Mouse (Mus musculus): Measurements from ENCODE around the gene Ilf3. TPM values are rescaled to one million over a fixed set of nuclear protein-coding genes. Genes with fewer than 3 reads are reported as not detected.

Gene Ilf3
- polyA plus RNA-seq, 1 experiment, result 157 TPM

GRCm38 (mm10) chr9:21451870-21452269 is 84.2 kb downstream of the Ilf3 start:
- 72% methylated on average over 8 of the region's 8 CpGs for WGBS
- Histone ChIP-seq H3K27ac (ENCODE audit: control insufficient read depth, insufficient read depth, low read length) (no peak overlapping the region), H3K4me1 (replicated peaks; ENCODE audit: control insufficient read depth, insufficient read depth, low read length) (peaks cover 79% of the 10 kb centered on the region), H3K36me3 (ENCODE audit: control insufficient read depth, insufficient read depth, low read length) (no peaks in the 10 kb centered on the region), H3K4me3 (ENCODE audit: control insufficient read depth, insufficient read depth, low read length) (no peak overlapping the region), H3K27me3 (ENCODE audit: control insufficient read depth, insufficient read depth, low read length) (no peaks in the 10 kb centered on the region; the same call in 1 of the 2 replicates)
- TF ChIP-seq CTCF (IDR thresholded peaks at IDR 0.05; ENCODE audit: borderline replicate concordance, control insufficient read depth, extremely low read depth, insufficient read depth, low read length, poor library complexity) (no peak), POLR2A (IDR thresholded peaks at IDR 0.05; ENCODE audit: control insufficient read depth, extremely low read depth, insufficient read depth, low read length, poor library complexity) (no peak)
- no peak for DNase-seq

GRCm38 (mm10) chr9:21453003-21453402 is 85.3 kb downstream of the Ilf3 start:
- TF ChIP-seq CTCF (IDR thresholded peaks at IDR 0.05; ENCODE audit: borderline replicate concordance, control insufficient read depth, extremely low read depth, insufficient read depth, low read length, poor library complexity), result no peak
- no peak for TF ChIP-seq POLR2A (IDR thresholded peaks at IDR 0.05; ENCODE audit: control insufficient read depth, extremely low read depth, insufficient read depth, low read length, poor library complexity)
- Histone ChIP-seq H3K27ac (ENCODE audit: control insufficient read depth, insufficient read depth, low read length) (no peak overlapping the region), H3K36me3 (ENCODE audit: control insufficient read depth, insufficient read depth, low read length) (peaks cover under 1% of the 10 kb centered on the region; the same call in 1 of the 2 replicates), H3K27me3 (ENCODE audit: control insufficient read depth, insufficient read depth, low read length) (no peaks in the 10 kb centered on the region; the same call in 1 of the 2 replicates), H3K4me1 (replicated peaks; ENCODE audit: control insufficient read depth, insufficient read depth, low read length) (peaks cover 73% of the 10 kb centered on the region), H3K4me3 (ENCODE audit: control insufficient read depth, insufficient read depth, low read length) (no peak overlapping the region)
- DNase-seq, result no peak
- 76% methylated on average over 7 of the region's 7 CpGs for WGBS

- TF ChIP-seq POLR2A (IDR thresholded peaks at IDR 0.05; ENCODE audit: control insufficient read depth, extremely low read depth, insufficient read depth, low read length, poor library complexity) (no peak), CTCF (IDR thresholded peaks at IDR 0.05; ENCODE audit: borderline replicate concordance, control insufficient read depth, extremely low read depth, insufficient read depth, low read length, poor library complexity) (no peak)
- H3K36me3 ChIP-seq (ENCODE audit: control insufficient read depth, insufficient read depth, low read length), result peaks cover 5% of the 10 kb centered on the region; the same call in 1 of the 2 replicates
- no peak overlapping the region for H3K27ac ChIP-seq (ENCODE audit: control insufficient read depth, insufficient read depth, low read length)
- H3K4me1 ChIP-seq (replicated peaks; ENCODE audit: control insufficient read depth, insufficient read depth, low read length), result peaks cover 69% of the 10 kb centered on the region
- 88% methylated on average over 2 of the region's 2 CpGs for WGBS
- H3K4me3 ChIP-seq (ENCODE audit: control insufficient read depth, insufficient read depth, low read length), result no peak overlapping the region
- no peaks in the 10 kb centered on the region; the same call in 1 of the 2 replicates for H3K27me3 ChIP-seq (ENCODE audit: control insufficient read depth, insufficient read depth, low read length)
- DNase-seq, result no peak
Measured at GRCm38 (mm10) chr9:21453459-21453858, 85.8 kb downstream of the Ilf3 start.

GRCm38 (mm10) chr9:21454556-21454955 is 86.9 kb downstream of the Ilf3 start:
- Histone ChIP-seq H3K4me1 (replicated peaks; ENCODE audit: control insufficient read depth, insufficient read depth, low read length) (peaks cover 60% of the 10 kb centered on the region), H3K4me3 (ENCODE audit: control insufficient read depth, insufficient read depth, low read length) (no peak overlapping the region), H3K27me3 (ENCODE audit: control insufficient read depth, insufficient read depth, low read length) (no peaks in the 10 kb centered on the region; the same call in 1 of the 2 replicates), H3K36me3 (ENCODE audit: control insufficient read depth, insufficient read depth, low read length) (peaks cover 9% of the 10 kb centered on the region; the same call in 1 of the 2 replicates), H3K27ac (ENCODE audit: control insufficient read depth, insufficient read depth, low read length) (no peak overlapping the region)
- TF ChIP-seq CTCF (IDR thresholded peaks at IDR 0.05; ENCODE audit: borderline replicate concordance, control insufficient read depth, extremely low read depth, insufficient read depth, low read length, poor library complexity) (no peak), POLR2A (IDR thresholded peaks at IDR 0.05; ENCODE audit: control insufficient read depth, extremely low read depth, insufficient read depth, low read length, poor library complexity) (no peak)
- 89% methylated on average over 4 of the region's 4 CpGs for WGBS
- no peak for DNase-seq

Other genes starting within 250 kb of the Ilf3 start
- gene Tyk2, start 236.6 kb upstream of the Ilf3 start, polyA plus RNA-seq (2012; rRNA removed), result 50.7 and 51.1 TPM in 2 replicates
- 91.1 and 92.5 TPM in 2 replicates for gene Cdc37, start 217.9 kb upstream of the Ilf3 start, polyA plus RNA-seq (2012; rRNA removed)
- 6.1 and 6.8 TPM in 2 replicates for gene Pde4a, start 202.2 kb upstream of the Ilf3 start, polyA plus RNA-seq (2012; rRNA removed)
- gene Keap1, start 128.5 kb upstream of the Ilf3 start, polyA plus RNA-seq (2012; rRNA removed), result 115 and 122 TPM in 2 replicates
- gene S1pr5, start 119.4 kb upstream of the Ilf3 start, polyA plus RNA-seq (2012; rRNA removed), result 0.70 and 0.78 TPM in 2 replicates
- gene Atg4d, start 102.6 kb upstream of the Ilf3 start, polyA plus RNA-seq (2012; rRNA removed), result 84.3 and 87.7 TPM in 2 replicates
- gene Kri1, start 79.9 kb upstream of the Ilf3 start, polyA plus RNA-seq (2012; rRNA removed), result 56.5 and 57.9 TPM in 2 replicates
- 319 and 330 TPM in 2 replicates for gene Cdkn2d, start 76.5 kb upstream of the Ilf3 start, polyA plus RNA-seq (2012; rRNA removed)
- 9.6 and 11.1 TPM in 2 replicates for gene Ap1m2, start 55.5 kb upstream of the Ilf3 start, polyA plus RNA-seq (2012; rRNA removed)
- 477 and 505 TPM in 2 replicates for gene Slc44a2, start 47.2 kb upstream of the Ilf3 start, polyA plus RNA-seq (2012; rRNA removed)
- 46.4 and 48.2 TPM in 2 replicates for gene Qtrt1, start 44.0 kb downstream of the Ilf3 start, polyA plus RNA-seq (2012; rRNA removed)
- 374 and 422 TPM in 2 replicates for gene Dnm2, start 57.0 kb downstream of the Ilf3 start, polyA plus RNA-seq (2012; rRNA removed)
- gene Tmed1, start 142.4 kb downstream of the Ilf3 start, polyA plus RNA-seq (2012; rRNA removed), result 12.8 and 17.0 TPM in 2 replicates
- 29.5 and 31.1 TPM in 2 replicates for gene AB124611, start 158.3 kb downstream of the Ilf3 start, polyA plus RNA-seq (2012; rRNA removed)
- gene Carm1, start 179.0 kb downstream of the Ilf3 start, polyA plus RNA-seq (2012; rRNA removed), result 98.5 and 112 TPM in 2 replicates
- 43.5 and 45.8 TPM in 2 replicates for gene Timm29, start 224.9 kb downstream of the Ilf3 start, polyA plus RNA-seq (2012; rRNA removed)
- gene Yipf2, start 225.0 kb downstream of the Ilf3 start, polyA plus RNA-seq (2012; rRNA removed), result 47.1 and 50.6 TPM in 2 replicates
- gene Smarca4, start 248.3 kb downstream of the Ilf3 start, polyA plus RNA-seq (2012; rRNA removed), result 156 and 191 TPM in 2 replicates

Measured in thymus, adult 2 months (tissue).